Mouse (Mus musculus): ENCODE results near the gene Ndufb10. TPM values are rescaled to one million over a fixed set of nuclear protein-coding genes. Genes with fewer than 3 reads are reported as not detected.

Ndufb10 gene
- polyA plus RNA-seq, 1 experiment from 2014 or later: 191 TPM

GRCm38 (mm10) chr17:24687146-24687595, 37.1 kb downstream of the Ndufb10 start:
- no peak for ATAC-seq (replicated peaks; ENCODE audit: insufficient number of reproducible peaks, low FRiP score, low TSS enrichment, low read depth)
- Histone ChIP-seq H3K9me3 (replicated peaks; ENCODE audit: control insufficient read depth, low read length) (no peaks in the 10 kb centered on the region), H3K27ac (replicated peaks; ENCODE audit: low read depth, low read length) (no peak overlapping the region), H3K27me3 (ENCODE audit: control insufficient read depth, insufficient read depth, low read length) (peaks cover 36% of the 10 kb centered on the region), H3K4me3 (ENCODE audit: low read depth, low read length) (peak overlapping the region; percentile 25), H3K4me2 (ENCODE audit: low read depth, low read length) (peak overlapping the region; percentile 48), H3K36me3 (replicated peaks; ENCODE audit: control insufficient read depth, insufficient read depth, low read depth, low read length) (peaks cover under 1% of the 10 kb centered on the region), H3K9ac (replicated peaks; ENCODE audit: low read length) (peak overlapping the region; percentile 32; the same call in 1 of the 2 replicates), H3K4me1 (ENCODE audit: control insufficient read depth, insufficient read depth, low read length) (peaks cover 4% of the 10 kb centered on the region)
- peak; percentile 33 for DNase-seq (ENCODE audit: low spot score)
- 2% methylated on average over 24 of the region's 25 CpGs for WGBS

- H3K4me3 ChIP-seq (ENCODE audit: low read depth, low read length): no peak overlapping the region
- ATAC-seq (replicated peaks; ENCODE audit: insufficient number of reproducible peaks, low FRiP score, low TSS enrichment, low read depth) (peak; percentile 14; the same call in 1 of the 2 replicates), DNase-seq (ENCODE audit: low spot score) (peak; percentile 62)
- WGBS: 28% methylated on average over 16 of the region's 16 CpGs
- H3K4me2 ChIP-seq (ENCODE audit: low read depth, low read length): no peak overlapping the region
- H3K4me1 ChIP-seq (ENCODE audit: control insufficient read depth, insufficient read depth, low read length): peaks cover 4% of the 10 kb centered on the region
- no peaks in the 10 kb centered on the region for H3K9me3 ChIP-seq (replicated peaks; ENCODE audit: control insufficient read depth, low read length)
- no peak overlapping the region for H3K9ac ChIP-seq (replicated peaks; ENCODE audit: low read length)
- no peak overlapping the region for H3K27ac ChIP-seq (replicated peaks; ENCODE audit: low read depth, low read length)
- peaks cover 36% of the 10 kb centered on the region for H3K27me3 ChIP-seq (ENCODE audit: control insufficient read depth, insufficient read depth, low read length)
- H3K36me3 ChIP-seq (replicated peaks; ENCODE audit: control insufficient read depth, insufficient read depth, low read depth, low read length): no peaks in the 10 kb centered on the region; the same call in 1 of the 2 replicates
Observed at GRCm38 (mm10) chr17:24686514-24686913, 37.8 kb downstream of the Ndufb10 start.

GRCm38 (mm10) chr17:24677500-24678080, 46.7 kb downstream of the Ndufb10 start:
- H3K4me2 ChIP-seq (ENCODE audit: low read depth, low read length): no peak overlapping the region
- H3K4me1 ChIP-seq (ENCODE audit: control insufficient read depth, insufficient read depth, low read length): no peaks in the 10 kb centered on the region
- no peaks in the 10 kb centered on the region for H3K27me3 ChIP-seq (ENCODE audit: control insufficient read depth, insufficient read depth, low read length)
- H3K36me3 ChIP-seq (replicated peaks; ENCODE audit: control insufficient read depth, insufficient read depth, low read depth, low read length): peaks cover 22% of the 10 kb centered on the region
- DNase-seq (ENCODE audit: low spot score) (no peak), ATAC-seq (replicated peaks; ENCODE audit: insufficient number of reproducible peaks, low FRiP score, low TSS enrichment, low read depth) (0 out of 2 replicates have a peak, but pooled peaks have one; percentile 30)
- no peak overlapping the region for H3K27ac ChIP-seq (replicated peaks; ENCODE audit: low read depth, low read length)
- no peak overlapping the region for H3K4me3 ChIP-seq (ENCODE audit: low read depth, low read length)
- no peaks in the 10 kb centered on the region for H3K9me3 ChIP-seq (replicated peaks; ENCODE audit: control insufficient read depth, low read length)
- no peak overlapping the region for H3K9ac ChIP-seq (replicated peaks; ENCODE audit: low read length)
- 92% methylated on average over 24 of the region's 24 CpGs for WGBS

- Histone ChIP-seq H3K36me3 (replicated peaks; ENCODE audit: control insufficient read depth, insufficient read depth, low read depth, low read length) (peaks cover 22% of the 10 kb centered on the region), H3K4me3 (ENCODE audit: low read depth, low read length) (no peak overlapping the region), H3K9ac (replicated peaks; ENCODE audit: low read length) (no peak overlapping the region), H3K4me1 (ENCODE audit: control insufficient read depth, insufficient read depth, low read length) (no peaks in the 10 kb centered on the region; the same call in 1 of the 2 replicates), H3K27ac (replicated peaks; ENCODE audit: low read depth, low read length) (no peak overlapping the region), H3K9me3 (replicated peaks; ENCODE audit: control insufficient read depth, low read length) (no peaks in the 10 kb centered on the region), H3K27me3 (ENCODE audit: control insufficient read depth, insufficient read depth, low read length) (no peaks in the 10 kb centered on the region), H3K4me2 (ENCODE audit: low read depth, low read length) (no peak overlapping the region)
- WGBS: 94% methylated on average over 5 of the region's 5 CpGs
- DNase-seq (ENCODE audit: low spot score): no peak
- no peak for ATAC-seq (replicated peaks; ENCODE audit: insufficient number of reproducible peaks, low FRiP score, low TSS enrichment, low read depth)
Observed at GRCm38 (mm10) chr17:24676877-24677276, 47.4 kb downstream of the Ndufb10 start.

GRCm38 (mm10) chr17:24676187-24676586, 48.1 kb downstream of the Ndufb10 start:
- WGBS: 71% methylated on average over 2 of the region's 2 CpGs
- Histone ChIP-seq H3K4me3 (ENCODE audit: low read depth, low read length) (no peak overlapping the region), H3K36me3 (replicated peaks; ENCODE audit: control insufficient read depth, insufficient read depth, low read depth, low read length) (peaks cover 20% of the 10 kb centered on the region)

GRCm38 (mm10) chr17:24674277-24674676, 50.0 kb downstream of the Ndufb10 start:
- no peak overlapping the region for H3K9ac ChIP-seq (replicated peaks; ENCODE audit: low read length)

More at GRCm38 (mm10) chr17:24676187-24676586, 48.1 kb downstream of the Ndufb10 start:
- DNase-seq (ENCODE audit: low spot score): peak; percentile 78
- no peak; the same call in 1 of the 2 replicates for ATAC-seq (replicated peaks; ENCODE audit: insufficient number of reproducible peaks, low FRiP score, low TSS enrichment, low read depth)
- Histone ChIP-seq H3K27ac (replicated peaks; ENCODE audit: low read depth, low read length) (no peak overlapping the region), H3K4me1 (ENCODE audit: control insufficient read depth, insufficient read depth, low read length) (peaks cover 2% of the 10 kb centered on the region; the same call in 1 of the 2 replicates), H3K4me2 (ENCODE audit: low read depth, low read length) (no peak overlapping the region), H3K9me3 (replicated peaks; ENCODE audit: control insufficient read depth, low read length) (no peaks in the 10 kb centered on the region), H3K9ac (replicated peaks; ENCODE audit: low read length) (no peak overlapping the region), H3K27me3 (ENCODE audit: control insufficient read depth, insufficient read depth, low read length) (no peaks in the 10 kb centered on the region)

GRCm38 (mm10) chr17:24672141-24672540, 52.1 kb downstream of the Ndufb10 start:
- WGBS: 11% methylated on average over 5 of the region's 5 CpGs
- no peak for ATAC-seq (replicated peaks; ENCODE audit: insufficient number of reproducible peaks, low FRiP score, low TSS enrichment, low read depth)
- peaks cover 5% of the 10 kb centered on the region; the same call in 1 of the 2 replicates for H3K4me1 ChIP-seq (ENCODE audit: control insufficient read depth, insufficient read depth, low read length)
- no peaks in the 10 kb centered on the region for H3K27me3 ChIP-seq (ENCODE audit: control insufficient read depth, insufficient read depth, low read length)
- DNase-seq (ENCODE audit: low spot score): no peak
- H3K36me3 ChIP-seq (replicated peaks; ENCODE audit: control insufficient read depth, insufficient read depth, low read depth, low read length): peaks cover 4% of the 10 kb centered on the region; the same call in 1 of the 2 replicates
- H3K9me3 ChIP-seq (replicated peaks; ENCODE audit: control insufficient read depth, low read length): no peaks in the 10 kb centered on the region
- no peak overlapping the region for H3K4me3 ChIP-seq (ENCODE audit: low read depth, low read length)
- no peak overlapping the region for H3K27ac ChIP-seq (replicated peaks; ENCODE audit: low read depth, low read length)
- H3K9ac ChIP-seq (replicated peaks; ENCODE audit: low read length): no peak overlapping the region
- no peak overlapping the region for H3K4me2 ChIP-seq (ENCODE audit: low read depth, low read length)

More at GRCm38 (mm10) chr17:24674277-24674676, 50.0 kb downstream of the Ndufb10 start:
- Histone ChIP-seq H3K36me3 (replicated peaks; ENCODE audit: control insufficient read depth, insufficient read depth, low read depth, low read length) (peaks cover 7% of the 10 kb centered on the region), H3K4me3 (ENCODE audit: low read depth, low read length) (no peak overlapping the region), H3K27me3 (ENCODE audit: control insufficient read depth, insufficient read depth, low read length) (no peaks in the 10 kb centered on the region), H3K27ac (replicated peaks; ENCODE audit: low read depth, low read length) (no peak overlapping the region), H3K9me3 (replicated peaks; ENCODE audit: control insufficient read depth, low read length) (no peaks in the 10 kb centered on the region), H3K4me1 (ENCODE audit: control insufficient read depth, insufficient read depth, low read length) (peaks cover 5% of the 10 kb centered on the region; the same call in 1 of the 2 replicates), H3K4me2 (ENCODE audit: low read depth, low read length) (no peak overlapping the region)
- ATAC-seq (replicated peaks; ENCODE audit: insufficient number of reproducible peaks, low FRiP score, low TSS enrichment, low read depth) (no peak), DNase-seq (ENCODE audit: low spot score) (no peak)
- WGBS: 92% methylated on average over 7 of the region's 7 CpGs
